Mouse (Mus musculus) limb, embryonic 14.5 days (tissue): ENCODE results near the gene Daglb. TPM values are rescaled to one million over a fixed set of nuclear protein-coding genes. Genes with fewer than 3 reads are reported as not detected.

Source experiments
- ATAC-seq: fragments of 200-750 bp; cut with Nextera tagmentation; 2 replicates; pipeline ENCODE4 v1.8.0; 2017; ENCODE audit warnings: low read depth, moderate number of reproducible peaks, moderate TSS enrichment; ENCODE audit not compliant: low FRiP score
- DNase-seq: peaks from one replicate; pipeline ENCODE4 v3.0.0-alpha.2; 2015; ENCODE audit warnings: low spot score
- H3K27ac ChIP-seq: fragments of 300-500 bp; sonication (generic); replicated peaks from 2 replicates; pipeline ENCODE4 v1.5.1; 2014; ENCODE audit warnings: low read depth, mild to moderate bottlenecking, low read length, moderate library complexity, mixed read lengths
- H3K27me3 ChIP-seq: fragments of 300-500 bp; sonication (generic); 2 replicates; pipeline ENCODE4 v1.6.1; 2014; ENCODE audit warnings: low read length, mixed read lengths; ENCODE audit not compliant: control insufficient read depth, insufficient read depth
- H3K36me3 ChIP-seq: fragments of 300-500 bp; sonication (generic); 2 replicates; pipeline ENCODE4 v1.6.1; 2014; ENCODE audit warnings: mild to moderate bottlenecking, low read length, moderate library complexity, mixed read lengths; ENCODE audit not compliant: control insufficient read depth, insufficient read depth
- H3K4me1 ChIP-seq: fragments of 300-500 bp; sonication (generic); 2 replicates; pipeline ENCODE4 v1.6.1; 2014; ENCODE audit warnings: antibody characterized with exemption, low read length, mixed read lengths; ENCODE audit not compliant: control insufficient read depth, insufficient read depth
- H3K4me2 ChIP-seq: fragments of 300-500 bp; sonication (generic); replicated peaks from 2 replicates; pipeline ENCODE4 v1.6.1; 2014; ENCODE audit warnings: low read depth, mild to moderate bottlenecking, low read length, moderate library complexity; ENCODE audit not compliant: severe bottlenecking
- H3K4me3 ChIP-seq: fragments of 300-500 bp; sonication (generic); replicated peaks from 2 replicates; pipeline ENCODE4 v1.5.1; 2014; ENCODE audit warnings: low read length
- H3K9ac ChIP-seq: fragments of 300-500 bp; sonication (generic); 2 replicates; pipeline ENCODE4 v1.6.1; 2014; ENCODE audit warnings: mild to moderate bottlenecking, low read depth, low read length, moderate library complexity; ENCODE audit not compliant: severe bottlenecking
- H3K9me3 ChIP-seq: fragments of 300-500 bp; sonication (generic); 2 replicates; pipeline ENCODE4 v1.6.1; 2016; ENCODE audit warnings: low read length; ENCODE audit not compliant: control insufficient read depth
- POLR2A ChIP-seq: fragments of 200-500 bp; IDR thresholded peaks from 2 replicates; pipeline ENCODE4 v1.8.0; 2012; ENCODE audit warnings: inconsistent platforms, mild to moderate bottlenecking, moderate library complexity, borderline replicate concordance; ENCODE audit not compliant: insufficient read depth, insufficient read length; ENCODE audit errors: extremely low read depth
- WGBS: fragments of 180-500 bp; shearing (Covaris S2); extraction: QIAGEN DNeasy Blood & Tissue Kit; methylation state at CpG from one replicate; pipeline ENCODE4 v1.1.7; 2014; 5-methylcytosine and 5-hydroxymethylcytosine counted together
- polyA plus RNA-seq, 2 experiments: library from polyadenylated mRNA; depleted of rRNA in 1 of 2; stranded (reverse) in 1 of 2; unstranded in 1 of 2; fragments of >200 nt; fragmentation: Nextera tagmentation in 1 of 2; extraction: Ambion mirVana in 1 of 2; gene quantifications; 2 replicates each; pipeline versions ENCODE4 v1.2.1 to v1.2.3; 2012 to 2014

Daglb gene
- polyA plus RNA-seq, 2 experiments: 7.9 to 8.3 TPM

- 51% methylated on average over 6 of the region's 6 CpGs for WGBS
- Histone ChIP-seq H3K27ac (no peak overlapping the region), H3K27me3 (no peaks in the 10 kb centered on the region), H3K4me1 (peaks cover 12% of the 10 kb centered on the region), H3K36me3 (0 out of 2 replicates have a peak, but pooled peaks cover 3% of the 10 kb centered on the region), H3K9me3 (no peaks in the 10 kb centered on the region), H3K9ac (no peak overlapping the region), H3K4me3 (no peak overlapping the region), H3K4me2 (no peak overlapping the region)
- no peak for DNase-seq
- no peak for ATAC-seq
- no peak for TF ChIP-seq POLR2A
Measured at GRCm38 (mm10) chr5:143552911-143553310, 88.5 kb downstream of the Daglb start.

GRCm38 (mm10) chr5:143555233-143555632 lies 90.8 kb downstream of the Daglb start:
- H3K4me1 ChIP-seq: 0 out of 2 replicates have a peak, but pooled peaks cover under 1% of the 10 kb centered on the region
- WGBS: 72% methylated on average over 6 of the region's 6 CpGs
- 0 out of 2 replicates have a peak, but pooled peaks cover 3% of the 10 kb centered on the region for H3K36me3 ChIP-seq
- no peaks in the 10 kb centered on the region for H3K9me3 ChIP-seq
- no peak for ATAC-seq
- H3K27ac ChIP-seq: no peak overlapping the region
- H3K4me3 ChIP-seq: no peak overlapping the region
- no peak overlapping the region for H3K4me2 ChIP-seq
- DNase-seq: no peak
- H3K27me3 ChIP-seq: no peaks in the 10 kb centered on the region
- H3K9ac ChIP-seq: no peak overlapping the region
- no peak for TF ChIP-seq POLR2A

Other genes starting within 250 kb of the Daglb start
- not detected in 2 replicates for gene Spdye4a, start 237.7 kb upstream of the Daglb start, polyA plus RNA-seq (2012; rRNA removed)
- gene Spdye4a, start 237.7 kb upstream of the Daglb start, polyA plus RNA-seq (2014; fragmentation: Nextera tagmentation; extraction: Ambion mirVana): not detected in 2 replicates
- 25.2 and 30.9 TPM in 2 replicates for gene Zfp12, start 229.4 kb upstream of the Daglb start, polyA plus RNA-seq (2012; rRNA removed)
- gene Zfp12, start 229.4 kb upstream of the Daglb start, polyA plus RNA-seq (2014; fragmentation: Nextera tagmentation; extraction: Ambion mirVana): 19.1 and 22.2 TPM in 2 replicates
- gene Zfp316, start 194.6 kb upstream of the Daglb start, polyA plus RNA-seq (2012; rRNA removed): 9.1 and 12.2 TPM in 2 replicates
- gene Zfp316, start 194.6 kb upstream of the Daglb start, polyA plus RNA-seq (2014; fragmentation: Nextera tagmentation; extraction: Ambion mirVana): 2.8 and 4.1 TPM in 2 replicates
- 9.1 and 11.4 TPM in 2 replicates for gene Zfp853, start 171.0 kb upstream of the Daglb start, polyA plus RNA-seq (2012; rRNA removed)
- gene Zfp853, start 171.0 kb upstream of the Daglb start, polyA plus RNA-seq (2014; fragmentation: Nextera tagmentation; extraction: Ambion mirVana): 0.26 and 0.35 TPM in 2 replicates
- gene E130309D02Rik, start 149.2 kb upstream of the Daglb start, polyA plus RNA-seq (2012; rRNA removed): 25.2 and 35.2 TPM in 2 replicates
- 29.2 and 33.3 TPM in 2 replicates for gene E130309D02Rik, start 149.2 kb upstream of the Daglb start, polyA plus RNA-seq (2014; fragmentation: Nextera tagmentation; extraction: Ambion mirVana)
- gene Zdhhc4, start 135.3 kb upstream of the Daglb start, polyA plus RNA-seq (2012; rRNA removed): 67.2 and 92.8 TPM in 2 replicates
- 85.2 and 86.3 TPM in 2 replicates for gene Zdhhc4, start 135.3 kb upstream of the Daglb start, polyA plus RNA-seq (2014; fragmentation: Nextera tagmentation; extraction: Ambion mirVana)
- 1.5 and 2.2 TPM in 2 replicates for gene Grid2ip, start 107.2 kb upstream of the Daglb start, polyA plus RNA-seq (2012; rRNA removed)
- 0.51 and 0.89 TPM in 2 replicates for gene Grid2ip, start 107.2 kb upstream of the Daglb start, polyA plus RNA-seq (2014; fragmentation: Nextera tagmentation; extraction: Ambion mirVana)
- 189 and 268 TPM in 2 replicates for gene Kdelr2, start 60.7 kb upstream of the Daglb start, polyA plus RNA-seq (2012; rRNA removed)
- gene Kdelr2, start 60.7 kb upstream of the Daglb start, polyA plus RNA-seq (2014; fragmentation: Nextera tagmentation; extraction: Ambion mirVana): 463 and 493 TPM in 2 replicates
- 461 and 513 TPM in 2 replicates for gene Rac1, start 63.5 kb downstream of the Daglb start, polyA plus RNA-seq (2012; rRNA removed)
- 535 and 556 TPM in 2 replicates for gene Rac1, start 63.5 kb downstream of the Daglb start, polyA plus RNA-seq (2014; fragmentation: Nextera tagmentation; extraction: Ambion mirVana)
- 50.6 and 52.9 TPM in 2 replicates for gene Cyth3, start 157.9 kb downstream of the Daglb start, polyA plus RNA-seq (2012; rRNA removed)
- gene Cyth3, start 157.9 kb downstream of the Daglb start, polyA plus RNA-seq (2014; fragmentation: Nextera tagmentation; extraction: Ambion mirVana): 60.5 and 67.7 TPM in 2 replicates